Mouse (Mus musculus) midbrain, embryonic 13.5 days (tissue): ENCODE data around the gene Sgtb. TPM values are rescaled to one million over a fixed set of nuclear protein-coding genes. Genes with fewer than 3 reads are reported as not detected.

Experiments
- ATAC-seq: fragments of 200-750 bp; cut with Nextera tagmentation; 2 replicates; pipeline ENCODE4 v1.8.0; 2017; ENCODE audit warnings: mild to moderate bottlenecking, moderate TSS enrichment, moderate library complexity
- H3K27ac ChIP-seq: fragments of 300-500 bp; sonication (generic); 2 replicates; pipeline ENCODE4 v1.5.1; 2015; ENCODE audit warnings: inconsistent platforms, mild to moderate bottlenecking, moderate library complexity
- H3K27me3 ChIP-seq: fragments of 300-500 bp; sonication (generic); 2 replicates; pipeline ENCODE4 v1.6.1; 2015; ENCODE audit warnings: mild to moderate bottlenecking, inconsistent platforms
- H3K36me3 ChIP-seq: fragments of 300-500 bp; sonication (generic); 2 replicates; pipeline ENCODE4 v1.6.1; 2015; ENCODE audit warnings: mild to moderate bottlenecking, inconsistent platforms
- H3K4me1 ChIP-seq: fragments of 300-500 bp; sonication (generic); replicated peaks from 2 replicates; pipeline ENCODE4 v1.6.1; 2015; ENCODE audit warnings: inconsistent platforms
- H3K4me2 ChIP-seq: fragments of 300-500 bp; sonication (generic); replicated peaks from 2 replicates; pipeline ENCODE4 v1.6.1; 2015; ENCODE audit warnings: moderate library complexity, mild to moderate bottlenecking, inconsistent platforms
- H3K4me3 ChIP-seq: fragments of 300-500 bp; sonication (generic); replicated peaks from 2 replicates; pipeline ENCODE4 v1.5.1; 2015; ENCODE audit warnings: mild to moderate bottlenecking, inconsistent platforms
- H3K9ac ChIP-seq: fragments of 300-500 bp; sonication (generic); replicated peaks from 2 replicates; pipeline ENCODE4 v1.6.1; 2015; ENCODE audit warnings: mild to moderate bottlenecking, inconsistent platforms
- H3K9me3 ChIP-seq: fragments of 300-500 bp; sonication (generic); 2 replicates; pipeline ENCODE4 v1.6.1; 2016; ENCODE audit warnings: mild to moderate bottlenecking, inconsistent platforms
- WGBS: fragments of 180-500 bp; shearing (Covaris S2); methylation state at CpG from one replicate; pipeline ENCODE4 v1.1.7; 2015; 5-methylcytosine and 5-hydroxymethylcytosine counted together
- polyA plus RNA-seq: library from polyadenylated mRNA; unstranded; fragments of >200 nt; fragmentation: Nextera tagmentation; extraction: Ambion mirVana; gene quantifications from 2 replicates; pipeline ENCODE4 v1.2.1, GENCODE M21; 2015

Sgtb gene
- polyA plus RNA-seq, 1 experiment from 2014 or later: 30.7 TPM

DNA sequence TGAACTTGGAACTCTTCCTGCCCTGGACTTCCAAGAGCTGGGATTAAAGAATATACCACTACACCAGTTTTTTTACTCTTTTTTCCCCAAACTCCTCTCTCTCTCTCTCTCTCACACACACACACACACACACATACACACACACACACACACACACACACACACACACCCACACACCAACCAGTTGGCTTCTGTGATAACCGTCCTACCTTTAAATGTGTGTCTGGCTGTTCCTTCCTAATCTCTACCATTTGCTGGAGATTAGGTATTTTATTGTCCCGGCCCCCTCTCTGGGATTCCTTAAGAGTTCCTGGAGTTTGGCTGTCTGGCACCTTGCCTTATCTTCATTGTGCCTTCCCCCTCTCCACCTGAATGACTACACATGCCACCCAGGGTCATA is 24.9 kb upstream of the Sgtb start:
- no peaks in the 10 kb centered on the region for H3K9me3 ChIP-seq
- H3K9ac ChIP-seq: no peak overlapping the region
- no peaks in the 10 kb centered on the region for H3K4me1 ChIP-seq
- WGBS: 84% methylated on average over 2 of the region's 2 CpGs
- H3K27me3 ChIP-seq: no peaks in the 10 kb centered on the region
- H3K36me3 ChIP-seq: no peaks in the 10 kb centered on the region
- no peak overlapping the region for H3K4me2 ChIP-seq
- no peak for ATAC-seq
- H3K27ac ChIP-seq: no peak overlapping the region
- no peak overlapping the region for H3K4me3 ChIP-seq

DNA sequence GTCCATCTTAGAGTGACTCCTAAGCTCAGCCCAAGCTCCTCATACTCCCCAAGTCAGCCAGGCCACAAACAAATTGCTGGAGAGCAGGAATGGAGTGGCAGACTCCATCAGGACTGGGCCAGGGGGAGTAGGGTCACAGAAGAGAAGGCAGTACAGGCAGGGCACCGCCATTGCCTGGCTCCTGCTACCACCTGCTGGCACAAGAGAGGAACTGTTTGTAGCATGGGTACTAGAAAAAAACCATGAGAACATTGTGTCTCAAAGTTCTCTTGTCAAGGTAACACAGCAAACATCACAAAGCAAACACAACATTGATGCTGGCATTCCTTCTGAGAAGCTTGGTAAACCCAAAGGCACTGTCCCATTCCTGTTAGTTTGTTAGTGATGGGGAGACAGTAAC is 20.2 kb upstream of the Sgtb start:
- Histone ChIP-seq H3K27ac (no peak overlapping the region), H3K27me3 (no peaks in the 10 kb centered on the region), H3K4me1 (0 out of 2 replicates have a peak, but pooled peaks cover 3% of the 10 kb centered on the region), H3K9me3 (no peaks in the 10 kb centered on the region), H3K4me2 (no peak overlapping the region), H3K36me3 (peaks cover 6% of the 10 kb centered on the region; the same call in 1 of the 2 replicates), H3K9ac (no peak overlapping the region), H3K4me3 (no peak overlapping the region)
- WGBS: 5% methylated on average over 1 of the region's 1 CpGs
- ATAC-seq: peak; percentile 85

DNA sequence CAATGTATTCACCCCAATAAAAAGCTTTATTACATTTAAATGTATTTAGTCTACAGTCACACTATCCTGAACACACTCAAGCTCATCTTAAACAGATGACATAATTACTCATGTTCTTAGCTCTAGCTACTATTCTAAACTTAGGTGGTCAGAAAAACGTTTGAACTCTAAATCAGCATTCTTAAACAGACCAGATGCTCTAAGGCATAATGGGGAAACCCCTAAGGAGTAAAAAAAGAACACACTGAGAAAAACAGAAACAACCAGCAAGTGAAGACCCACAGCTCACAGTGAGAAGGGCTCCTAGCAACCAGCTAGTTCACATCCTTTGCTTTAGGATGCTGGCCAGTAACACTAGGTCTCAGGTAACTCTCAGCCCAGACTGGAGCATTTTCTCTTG is 17.8 kb upstream of the Sgtb start:
- H3K4me2 ChIP-seq: no peak overlapping the region
- H3K4me3 ChIP-seq: no peak overlapping the region
- H3K9me3 ChIP-seq: no peaks in the 10 kb centered on the region
- WGBS: 11% methylated on average over 1 of the region's 1 CpGs
- H3K9ac ChIP-seq: no peak overlapping the region
- no peak overlapping the region for H3K27ac ChIP-seq
- 0 out of 2 replicates have a peak, but pooled peaks cover 3% of the 10 kb centered on the region for H3K4me1 ChIP-seq
- peaks cover 6% of the 10 kb centered on the region; the same call in 1 of the 2 replicates for H3K36me3 ChIP-seq
- ATAC-seq: no peak
- no peaks in the 10 kb centered on the region for H3K27me3 ChIP-seq

DNA sequence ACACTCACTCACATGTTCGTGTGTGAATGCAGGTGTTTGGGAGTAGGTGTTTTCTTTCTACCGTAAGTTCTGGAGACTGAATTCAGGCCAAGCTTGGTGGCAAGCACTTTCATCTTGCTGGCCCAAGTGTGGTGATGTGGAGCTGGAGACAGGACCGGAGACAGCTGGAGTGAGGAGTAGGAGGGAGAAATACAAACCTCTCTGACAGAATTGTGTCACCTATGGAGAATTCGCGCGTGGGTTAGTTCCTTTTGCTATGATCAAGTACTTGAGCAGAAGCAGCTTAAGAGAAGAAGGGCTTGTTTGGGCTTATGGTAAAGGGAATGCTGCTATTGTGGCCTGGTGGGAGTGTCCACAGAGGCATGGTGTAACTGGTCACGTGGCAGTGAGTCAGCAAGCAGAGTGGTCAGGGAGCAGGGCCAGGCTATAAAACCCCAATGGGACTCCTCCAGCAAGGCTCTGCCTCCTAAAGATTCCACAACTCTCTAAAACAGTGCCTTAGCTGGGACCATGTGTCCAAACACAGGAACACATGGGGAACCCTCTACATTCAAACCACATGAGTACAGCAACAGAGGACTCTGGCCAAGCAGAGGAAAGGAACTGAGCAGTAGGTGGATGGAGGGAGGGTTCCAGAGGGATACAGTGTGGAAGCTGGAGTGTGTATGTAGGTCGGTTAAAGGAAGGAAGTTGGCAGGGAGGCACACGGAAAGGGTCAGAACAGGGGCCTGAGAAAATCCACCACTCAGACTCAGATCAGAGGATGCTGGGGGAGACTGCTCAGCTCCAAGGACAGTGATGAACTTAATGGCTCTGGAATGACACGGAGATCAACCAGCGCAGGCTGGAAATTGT is 14.8 kb upstream of the Sgtb start:
- 86% methylated on average over 11 of the region's 11 CpGs for WGBS
- Histone ChIP-seq H3K4me3 (no peak overlapping the region), H3K9ac (no peak overlapping the region), H3K27ac (no peak overlapping the region), H3K9me3 (no peaks in the 10 kb centered on the region), H3K4me2 (no peak overlapping the region), H3K36me3 (peaks cover 6% of the 10 kb centered on the region; the same call in 1 of the 2 replicates), H3K27me3 (no peaks in the 10 kb centered on the region), H3K4me1 (0 out of 2 replicates have a peak, but pooled peaks cover 3% of the 10 kb centered on the region)
- no peak for ATAC-seq

DNA sequence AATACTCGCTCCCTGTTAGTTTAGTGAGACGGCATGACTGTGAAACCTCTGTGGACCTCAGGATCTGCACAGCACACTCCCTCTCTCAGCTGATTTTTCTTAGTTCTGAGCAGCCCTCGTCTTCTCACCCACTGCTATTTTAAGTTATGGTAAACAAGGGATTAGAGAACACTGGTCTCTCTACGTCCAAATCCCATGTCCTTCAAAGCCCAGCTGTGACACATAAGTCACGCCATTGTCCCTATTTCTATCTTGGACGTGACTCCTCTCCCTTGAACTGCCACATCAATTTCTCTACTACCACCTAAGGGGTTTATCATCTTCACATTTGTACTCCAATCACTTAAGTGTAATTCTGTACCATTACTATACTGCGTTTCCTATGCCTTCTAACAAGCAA is 13.6 kb upstream of the Sgtb start:
- 51% methylated on average over 7 of the region's 7 CpGs for WGBS
- H3K27ac ChIP-seq: no peak overlapping the region
- 0 out of 2 replicates have a peak, but pooled peaks cover 2% of the 10 kb centered on the region for H3K4me1 ChIP-seq
- H3K9me3 ChIP-seq: no peaks in the 10 kb centered on the region
- H3K27me3 ChIP-seq: no peaks in the 10 kb centered on the region
- H3K36me3 ChIP-seq: peaks cover 6% of the 10 kb centered on the region; the same call in 1 of the 2 replicates
- no peak overlapping the region for H3K4me2 ChIP-seq
- no peak overlapping the region for H3K9ac ChIP-seq
- no peak for ATAC-seq
- H3K4me3 ChIP-seq: no peak overlapping the region

DNA sequence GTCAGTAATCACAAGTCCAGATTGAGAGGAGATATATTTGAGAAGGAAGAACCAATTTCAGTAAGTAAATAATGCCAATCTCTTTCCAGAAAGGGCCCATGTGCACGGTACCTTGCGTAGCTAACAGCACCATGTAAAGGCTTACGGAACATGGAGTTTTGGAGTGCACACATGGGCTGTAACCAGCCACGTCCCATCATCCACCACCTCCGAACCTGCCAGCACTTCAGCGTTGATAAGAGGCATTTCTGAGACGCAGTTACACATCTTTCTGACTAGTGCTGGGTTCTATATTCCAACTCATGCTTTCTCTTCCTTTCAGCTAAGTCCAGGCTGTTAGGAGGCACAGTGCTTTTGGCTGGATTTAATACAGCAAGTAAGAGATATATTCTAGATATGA is 12.4 kb upstream of the Sgtb start:
- Histone ChIP-seq H3K27ac (no peak overlapping the region), H3K4me3 (no peak overlapping the region), H3K27me3 (no peaks in the 10 kb centered on the region), H3K9ac (no peak overlapping the region), H3K4me1 (no peaks in the 10 kb centered on the region), H3K9me3 (no peaks in the 10 kb centered on the region), H3K4me2 (no peak overlapping the region), H3K36me3 (peaks cover 6% of the 10 kb centered on the region; the same call in 1 of the 2 replicates)
- no peak for ATAC-seq
- 98% methylated on average over 7 of the region's 7 CpGs for WGBS

DNA sequence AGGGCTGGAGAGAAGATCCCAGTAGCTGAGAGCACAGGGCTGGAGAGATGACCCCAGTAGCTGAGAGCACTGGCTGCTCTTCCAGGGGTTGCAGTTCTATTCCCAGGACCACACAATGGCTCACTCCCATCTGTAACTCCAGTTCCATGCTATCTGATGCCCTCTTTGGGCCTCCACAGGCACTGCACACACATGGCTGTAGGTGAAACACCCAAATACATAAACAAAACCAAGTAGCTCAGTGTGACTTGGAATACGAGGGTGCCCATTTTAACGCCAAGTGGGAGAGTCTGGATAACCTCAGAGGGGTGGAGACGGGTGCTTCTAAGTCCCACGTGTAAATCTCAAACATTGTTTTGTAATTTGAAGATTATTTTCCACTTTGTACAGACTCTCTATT is 9.1 kb upstream of the Sgtb start:
- Histone ChIP-seq H3K27ac (no peak overlapping the region), H3K9ac (no peak overlapping the region), H3K4me1 (no peaks in the 10 kb centered on the region), H3K27me3 (no peaks in the 10 kb centered on the region), H3K4me3 (no peak overlapping the region), H3K4me2 (no peak overlapping the region), H3K36me3 (peaks cover 8% of the 10 kb centered on the region), H3K9me3 (0 out of 2 replicates have a peak, but pooled peaks cover 8% of the 10 kb centered on the region)
- no peak for ATAC-seq
- 93% methylated on average over 4 of the region's 4 CpGs for WGBS

DNA sequence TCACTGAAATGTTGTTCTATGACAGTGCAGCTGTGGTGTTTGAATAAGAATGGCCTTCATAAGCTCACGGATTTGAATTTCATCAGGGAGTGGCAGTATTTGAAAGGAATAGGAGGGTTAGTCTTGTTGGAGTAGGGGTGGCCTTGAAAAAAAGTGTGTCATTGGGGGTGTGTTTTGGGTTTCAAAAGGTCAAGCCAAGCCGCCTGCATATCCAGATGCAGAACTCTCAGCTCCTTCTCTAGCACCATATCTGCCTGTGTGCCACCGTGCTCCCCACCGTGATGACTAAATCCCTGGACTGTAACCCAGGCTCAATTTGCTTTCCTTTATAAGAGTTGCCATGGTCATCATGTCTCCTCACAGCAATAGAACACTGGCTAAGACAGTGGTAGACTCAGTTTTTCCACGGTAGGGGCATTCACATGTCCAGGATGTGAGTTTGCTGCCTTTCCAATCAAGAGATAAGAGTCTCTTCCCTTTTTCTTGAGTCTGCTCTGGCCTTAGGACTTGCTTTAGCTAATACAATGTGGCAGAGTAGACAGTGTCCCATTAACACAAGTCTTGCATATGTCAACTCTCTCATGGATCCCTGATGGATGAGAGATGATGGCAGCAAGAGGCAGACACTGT is 7.8 kb upstream of the Sgtb start:
- Histone ChIP-seq H3K27ac (no peak overlapping the region), H3K9ac (no peak overlapping the region), H3K36me3 (peaks cover 8% of the 10 kb centered on the region), H3K27me3 (no peaks in the 10 kb centered on the region), H3K4me3 (no peak overlapping the region), H3K9me3 (0 out of 2 replicates have a peak, but pooled peaks cover 8% of the 10 kb centered on the region), H3K4me2 (no peak overlapping the region), H3K4me1 (no peaks in the 10 kb centered on the region)
- ATAC-seq: no peak
- 89% methylated on average over 5 of the region's 5 CpGs for whole genome bisulfite sequencing

DNA sequence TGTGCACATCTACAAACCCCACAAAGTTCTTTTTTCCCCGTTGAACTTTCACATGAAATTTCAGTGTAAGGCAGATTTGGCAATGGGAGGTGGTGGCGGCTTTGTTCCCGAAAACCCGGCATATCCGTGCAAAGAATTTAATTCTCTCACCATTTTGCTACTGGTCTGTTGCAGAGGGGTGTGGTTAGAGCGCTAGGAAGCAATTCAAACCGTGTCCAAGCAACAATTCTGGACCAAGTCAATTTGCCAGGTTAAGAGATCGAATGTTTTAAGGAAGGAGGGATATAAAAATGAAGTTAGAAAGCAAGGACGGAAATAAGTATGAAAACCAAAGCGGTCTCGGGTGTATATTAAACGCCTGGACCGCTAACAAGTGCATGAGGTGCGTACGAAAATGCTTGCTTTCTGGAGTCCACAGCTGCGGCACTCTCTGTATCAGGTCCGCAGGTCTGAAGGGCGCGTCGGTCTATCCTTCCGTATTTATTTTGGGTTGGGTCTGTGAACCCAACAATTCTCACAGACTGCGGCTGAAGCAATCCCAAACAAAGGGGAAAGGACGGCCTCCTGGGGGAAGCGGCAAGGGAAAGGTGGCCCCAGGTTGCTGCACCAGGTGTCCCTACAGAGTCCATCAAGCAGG is 772 bp upstream of the Sgtb start:
- Histone ChIP-seq H3K9ac (peak overlapping the region; percentile 82), H3K36me3 (peaks cover 8% of the 10 kb centered on the region), H3K9me3 (0 out of 2 replicates have a peak, but pooled peaks cover 8% of the 10 kb centered on the region), H3K4me2 (peak overlapping the region; percentile 92), H3K27ac (peak overlapping the region; percentile 64), H3K4me3 (peak overlapping the region; percentile 75), H3K4me1 (peaks cover 26% of the 10 kb centered on the region), H3K27me3 (no peaks in the 10 kb centered on the region)
- ATAC-seq: no peak
- 1% methylated on average over 24 of the region's 24 CpGs for WGBS

DNA sequence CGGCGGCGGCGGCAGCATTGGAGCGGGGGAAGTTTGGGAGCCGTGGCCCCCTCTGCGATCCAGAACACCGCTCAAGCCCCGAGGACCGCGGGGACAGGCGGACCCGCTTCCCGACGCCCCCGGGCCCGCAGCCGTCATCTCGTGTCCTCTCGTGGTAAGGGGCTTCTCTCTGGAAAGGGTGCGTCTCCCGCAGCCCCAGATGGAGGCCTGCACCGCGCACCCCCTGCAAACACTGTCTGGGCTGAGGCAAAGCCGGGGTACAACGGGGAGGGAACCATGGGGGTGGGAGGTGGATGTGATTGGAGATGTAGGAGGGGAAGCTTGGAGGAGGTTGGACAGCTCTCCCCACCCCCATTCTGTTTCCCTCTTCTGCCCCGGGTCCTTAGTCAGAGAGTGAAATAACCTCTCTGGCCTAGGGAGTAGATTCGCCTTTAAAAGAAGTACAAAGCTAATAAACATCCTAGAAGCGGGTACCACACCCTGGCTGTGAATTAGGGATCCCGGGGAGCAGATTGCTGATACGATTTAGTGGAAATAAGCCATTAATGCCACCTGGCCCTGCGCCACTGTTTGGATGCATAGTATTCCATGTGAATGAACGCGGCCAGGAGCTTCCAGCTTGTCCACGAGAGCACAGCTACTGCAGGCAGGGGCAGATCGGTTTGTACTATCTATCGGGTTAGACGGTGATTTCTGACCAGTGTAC is 428 bp downstream of the Sgtb start:
- peak; percentile 91 for ATAC-seq
- Histone ChIP-seq H3K27ac (peak overlapping the region; percentile 79), H3K9me3 (no peaks in the 10 kb centered on the region), H3K36me3 (peaks cover 10% of the 10 kb centered on the region; the same call in 1 of the 2 replicates), H3K4me1 (peaks cover 26% of the 10 kb centered on the region), H3K27me3 (no peaks in the 10 kb centered on the region), H3K4me2 (peak overlapping the region; percentile 92), H3K9ac (peak overlapping the region; percentile 81), H3K4me3 (peak overlapping the region; percentile 75)
- WGBS: under 1% methylated on average over 32 of the region's 38 CpGs

DNA sequence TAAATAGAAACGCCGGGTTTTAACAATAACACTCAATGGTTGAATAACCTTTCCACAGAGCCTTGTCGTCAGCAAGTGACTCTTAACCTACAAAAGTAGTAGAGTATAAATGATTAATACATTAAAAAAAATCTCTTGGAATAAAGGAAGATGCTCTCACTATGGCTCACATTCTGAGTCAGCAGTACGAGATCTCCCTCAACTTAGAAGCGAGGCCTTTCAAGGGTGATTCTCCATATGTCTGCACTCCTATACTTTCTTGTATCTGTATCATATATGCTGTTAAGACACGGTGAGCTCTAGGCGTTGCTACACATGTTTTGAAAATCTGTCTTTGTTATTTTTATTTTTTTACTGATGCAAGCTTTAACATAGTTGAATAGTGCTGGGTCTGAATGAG is 985 bp downstream of the Sgtb start:
- Histone ChIP-seq H3K4me3 (peak overlapping the region; percentile 75), H3K36me3 (peaks cover 15% of the 10 kb centered on the region; the same call in 1 of the 2 replicates), H3K27ac (peak overlapping the region; percentile 79), H3K9me3 (no peaks in the 10 kb centered on the region), H3K9ac (peak overlapping the region; percentile 81), H3K4me2 (peak overlapping the region; percentile 92), H3K4me1 (peaks cover 26% of the 10 kb centered on the region), H3K27me3 (no peaks in the 10 kb centered on the region)
- no peak for ATAC-seq
- 33% methylated on average over 7 of the region's 7 CpGs for WGBS
